Mouse (Mus musculus) embryonic facial prominence, embryonic 13.5 days (tissue): Measurements from ENCODE around the gene Lmntd1. TPM values are rescaled to one million over a fixed set of nuclear protein-coding genes. Genes with fewer than 3 reads are reported as not detected.
A peak's percentile ranks its signal among the peaks of the same experiment; 100 is the strongest.

Experiments
- ATAC-seq: fragments of 200-750 bp; cut with Nextera tagmentation; 2 replicates; pipeline ENCODE4 v1.8.0; 2017; ENCODE audit warnings: low read depth; ENCODE audit not compliant: insufficient number of reproducible peaks, insufficient read depth, low FRiP score, low TSS enrichment
- H3K27ac ChIP-seq: fragments of 300-500 bp; sonication (generic); 2 replicates; pipeline ENCODE4 v1.5.1; 2015; ENCODE audit warnings: moderate library complexity, mild to moderate bottlenecking, inconsistent platforms
- H3K27me3 ChIP-seq: fragments of 300-500 bp; sonication (generic); 2 replicates; pipeline ENCODE4 v1.6.1; 2015; ENCODE audit warnings: mild to moderate bottlenecking, inconsistent platforms
- H3K36me3 ChIP-seq: fragments of 300-500 bp; sonication (generic); 2 replicates; pipeline ENCODE4 v1.6.1; 2015; ENCODE audit warnings: mild to moderate bottlenecking, inconsistent platforms
- H3K4me1 ChIP-seq: fragments of 300-500 bp; sonication (generic); 2 replicates; pipeline ENCODE4 v1.6.1; 2015; ENCODE audit warnings: inconsistent platforms
- H3K4me2 ChIP-seq: fragments of 300-500 bp; sonication (generic); 2 replicates; pipeline ENCODE4 v1.6.1; 2015; ENCODE audit warnings: moderate library complexity, mild to moderate bottlenecking, inconsistent platforms
- H3K4me3 ChIP-seq: fragments of 300-500 bp; sonication (generic); 2 replicates; pipeline ENCODE4 v1.5.1; 2015; ENCODE audit warnings: mild to moderate bottlenecking, inconsistent platforms
- H3K9ac ChIP-seq: fragments of 300-500 bp; sonication (generic); 2 replicates; pipeline ENCODE4 v1.6.1; 2015; ENCODE audit warnings: mild to moderate bottlenecking, inconsistent platforms
- H3K9me3 ChIP-seq: fragments of 300-500 bp; sonication (generic); 2 replicates; pipeline ENCODE4 v1.6.1; 2016; ENCODE audit warnings: inconsistent platforms
- WGBS: fragments of 180-500 bp; shearing (Covaris S2); methylation state at CpG from one replicate; pipeline ENCODE4 v1.1.7; 2015; ENCODE audit warnings: mixed read lengths; 5-methylcytosine and 5-hydroxymethylcytosine counted together
- polyA plus RNA-seq: library from polyadenylated mRNA; unstranded; fragments of >200 nt; fragmentation: Nextera tagmentation; extraction: Ambion mirVana; gene quantifications from 2 replicates; pipeline ENCODE4 v1.2.1, GENCODE M21; 2015

Lmntd1 gene
- polyA plus RNA-seq, 1 experiment from 2014 or later: 0.41 TPM

DNA sequence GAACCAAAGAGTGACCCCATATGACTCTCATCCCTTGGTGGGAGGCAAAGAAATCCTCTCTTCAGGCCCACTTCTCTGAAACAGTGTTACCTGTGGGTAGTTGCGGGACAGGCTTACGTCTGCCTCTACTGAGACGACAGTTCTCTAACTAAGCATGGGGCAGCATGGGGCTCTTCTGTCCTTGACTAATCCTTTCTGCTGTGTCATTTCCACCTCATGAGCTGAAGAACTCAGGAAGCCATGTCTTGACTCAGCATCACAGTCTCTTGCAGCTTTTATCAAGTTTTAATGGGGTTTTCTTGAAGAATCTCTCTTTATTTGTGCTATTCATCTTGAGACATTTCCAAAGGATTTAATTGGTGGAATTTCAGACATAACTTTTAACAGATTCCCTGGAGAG lies 61.3 kb downstream of the Lmntd1 start:
- 92% methylated on average over 3 of the region's 3 CpGs for WGBS
- H3K4me1 ChIP-seq: peaks cover 17% of the 10 kb centered on the region
- no peak overlapping the region for H3K4me3 ChIP-seq
- no peak overlapping the region for H3K4me2 ChIP-seq
- no peaks in the 10 kb centered on the region for H3K36me3 ChIP-seq
- no peak overlapping the region for H3K27ac ChIP-seq
- no peaks in the 10 kb centered on the region for H3K9me3 ChIP-seq
- no peak for ATAC-seq
- H3K9ac ChIP-seq: no peak overlapping the region
- H3K27me3 ChIP-seq: no peaks in the 10 kb centered on the region

DNA sequence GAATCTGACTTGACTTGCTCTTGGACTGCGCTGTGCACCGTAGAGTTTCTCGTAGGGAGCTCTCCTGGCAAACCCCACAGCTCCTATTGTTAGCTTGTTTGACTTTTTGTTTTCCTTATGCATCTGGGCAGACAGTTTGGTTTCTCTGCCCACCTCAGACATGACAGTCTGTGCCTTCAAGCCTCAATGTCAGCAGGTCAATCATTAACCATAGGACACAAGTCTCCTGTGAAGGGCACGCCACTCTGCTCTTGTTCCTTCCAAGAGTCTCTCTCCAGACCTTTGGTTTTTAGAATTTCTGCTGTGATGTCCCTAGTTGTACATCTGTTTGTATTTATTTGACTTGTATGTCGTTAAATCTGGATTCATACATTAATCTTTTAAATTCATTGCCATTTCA lies 63.1 kb downstream of the Lmntd1 start:
- H3K36me3 ChIP-seq: no peaks in the 10 kb centered on the region
- no peaks in the 10 kb centered on the region for H3K9me3 ChIP-seq
- H3K4me1 ChIP-seq: peaks cover 14% of the 10 kb centered on the region
- no peak overlapping the region for H3K4me3 ChIP-seq
- H3K27me3 ChIP-seq: no peaks in the 10 kb centered on the region
- peak overlapping the region; percentile 39 for H3K27ac ChIP-seq
- no peak overlapping the region for H3K4me2 ChIP-seq
- WGBS: 65% methylated on average over 5 of the region's 5 CpGs
- no peak overlapping the region for H3K9ac ChIP-seq
- no peak for ATAC-seq

DNA sequence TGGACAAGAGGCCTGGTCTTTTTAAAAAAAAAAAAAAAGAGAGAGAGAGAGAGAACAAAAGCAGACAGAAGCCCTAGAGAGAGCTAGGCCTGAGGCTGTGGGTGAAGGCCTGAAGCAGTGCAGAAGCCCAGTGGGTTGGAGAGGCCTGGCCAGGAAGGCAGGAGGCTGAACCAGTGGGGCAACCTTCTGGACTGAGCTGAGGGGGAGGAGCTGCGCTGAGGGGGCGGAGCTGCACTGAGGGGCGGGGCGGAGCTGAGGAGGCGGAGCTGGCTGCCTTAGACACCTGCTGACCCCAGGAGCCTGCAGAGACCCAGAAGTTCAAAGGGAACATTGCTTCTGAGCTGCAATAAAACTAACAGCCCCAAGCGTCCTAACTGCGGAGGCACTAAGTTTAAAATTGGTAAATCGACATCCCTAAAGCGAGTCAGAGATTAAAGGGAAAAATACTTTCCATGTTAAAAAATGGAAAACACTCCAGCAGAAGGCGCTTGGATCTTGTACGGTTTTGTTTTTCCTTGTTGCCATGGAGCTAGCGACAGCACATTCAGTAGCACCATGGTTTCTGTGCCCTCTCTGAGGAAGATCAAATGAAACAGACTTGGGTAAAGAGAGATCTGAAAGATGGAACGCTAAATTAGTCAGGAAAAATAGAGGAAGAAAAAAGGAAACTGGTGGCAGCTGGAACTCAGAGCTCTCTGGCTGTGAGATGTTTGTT lies 68.0 kb downstream of the Lmntd1 start:
- peaks cover 9% of the 10 kb centered on the region for H3K4me1 ChIP-seq
- H3K9ac ChIP-seq: no peak overlapping the region
- H3K27me3 ChIP-seq: no peaks in the 10 kb centered on the region
- H3K36me3 ChIP-seq: no peaks in the 10 kb centered on the region
- 0 out of 2 replicates have a peak overlapping the region, but pooled peaks have one; percentile 7 for H3K27ac ChIP-seq
- WGBS: 30% methylated on average over 13 of the region's 13 CpGs
- peaks cover 5% of the 10 kb centered on the region; the same call in 1 of the 2 replicates for H3K9me3 ChIP-seq
- no peak for ATAC-seq
- H3K4me2 ChIP-seq: no peak overlapping the region
- no peak overlapping the region for H3K4me3 ChIP-seq

DNA sequence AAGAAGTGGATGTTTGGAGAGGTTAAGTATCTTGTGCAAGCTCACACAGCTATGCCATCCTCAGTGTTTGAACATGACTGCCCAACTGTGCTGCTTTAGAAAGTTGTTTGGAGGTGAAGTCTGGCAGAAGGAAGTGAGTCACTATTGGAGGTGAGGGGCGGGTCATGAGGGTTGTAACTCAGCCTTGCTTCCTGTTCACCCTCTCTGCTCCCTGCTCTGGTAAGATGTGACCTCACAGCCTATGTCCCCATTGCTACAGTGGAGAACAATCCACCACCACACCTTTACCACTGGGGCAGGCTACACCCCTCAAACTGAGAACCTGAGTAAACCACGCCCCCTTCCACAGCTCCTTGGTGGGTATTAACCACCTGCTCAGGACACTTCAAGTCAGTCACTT lies 69.3 kb downstream of the Lmntd1 start:
- Histone ChIP-seq H3K36me3 (no peaks in the 10 kb centered on the region), H3K4me3 (no peak overlapping the region), H3K4me1 (peaks cover 4% of the 10 kb centered on the region), H3K27me3 (no peaks in the 10 kb centered on the region), H3K9ac (no peak overlapping the region), H3K27ac (no peak overlapping the region), H3K9me3 (peaks cover 5% of the 10 kb centered on the region; the same call in 1 of the 2 replicates), H3K4me2 (no peak overlapping the region)
- WGBS: 97% methylated on average over 2 of the region's 2 CpGs
- ATAC-seq: no peak

DNA sequence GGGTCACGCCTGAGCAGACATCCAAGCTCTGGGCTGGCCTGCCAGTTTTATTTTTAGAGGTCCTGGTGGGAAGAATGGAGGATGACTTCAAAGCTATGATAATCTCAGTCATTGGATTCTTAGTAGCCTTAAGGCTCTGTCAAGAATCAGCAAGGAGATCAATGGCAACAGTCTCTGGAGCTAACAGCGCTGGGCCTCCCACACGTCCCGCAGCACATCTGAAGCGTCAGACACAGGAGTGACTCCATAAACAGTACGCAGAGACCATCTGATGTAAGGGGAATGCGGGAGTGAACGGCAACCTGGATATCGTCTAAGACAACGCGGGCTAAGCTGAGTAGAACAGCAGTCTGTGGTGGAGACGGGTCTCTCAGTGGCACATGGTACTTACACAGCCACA lies 69.8 kb downstream of the Lmntd1 start:
- Histone ChIP-seq H3K4me1 (peaks cover 8% of the 10 kb centered on the region), H3K9me3 (peaks cover 5% of the 10 kb centered on the region; the same call in 1 of the 2 replicates), H3K27me3 (no peaks in the 10 kb centered on the region), H3K27ac (no peak overlapping the region), H3K9ac (no peak overlapping the region), H3K4me2 (no peak overlapping the region), H3K36me3 (no peaks in the 10 kb centered on the region), H3K4me3 (no peak overlapping the region)
- 79% methylated on average over 12 of the region's 12 CpGs for WGBS
- no peak for ATAC-seq

DNA sequence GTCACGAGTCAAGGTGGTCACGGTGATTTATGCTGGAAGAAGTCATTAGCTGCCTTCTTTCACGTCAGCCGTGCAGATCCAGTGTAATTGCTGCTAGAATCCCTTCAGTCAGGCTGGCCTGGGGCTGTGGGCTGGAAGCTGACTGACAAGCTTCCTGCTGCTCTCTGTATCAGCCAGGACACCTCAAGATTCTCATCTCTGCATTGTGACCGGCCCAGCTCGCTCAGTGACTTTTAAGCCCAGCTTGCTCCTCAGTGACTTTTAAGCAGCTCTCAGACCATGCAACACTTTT lies 74.6 kb downstream of the Lmntd1 start:
- Histone ChIP-seq H3K36me3 (no peaks in the 10 kb centered on the region), H3K4me2 (no peak overlapping the region), H3K27me3 (no peaks in the 10 kb centered on the region), H3K4me3 (no peak overlapping the region), H3K4me1 (peaks cover 12% of the 10 kb centered on the region), H3K9me3 (peaks cover 5% of the 10 kb centered on the region; the same call in 1 of the 2 replicates), H3K9ac (no peak overlapping the region), H3K27ac (no peak overlapping the region)
- WGBS: 26% methylated on average over 6 of the region's 6 CpGs
- no peak for ATAC-seq

DNA sequence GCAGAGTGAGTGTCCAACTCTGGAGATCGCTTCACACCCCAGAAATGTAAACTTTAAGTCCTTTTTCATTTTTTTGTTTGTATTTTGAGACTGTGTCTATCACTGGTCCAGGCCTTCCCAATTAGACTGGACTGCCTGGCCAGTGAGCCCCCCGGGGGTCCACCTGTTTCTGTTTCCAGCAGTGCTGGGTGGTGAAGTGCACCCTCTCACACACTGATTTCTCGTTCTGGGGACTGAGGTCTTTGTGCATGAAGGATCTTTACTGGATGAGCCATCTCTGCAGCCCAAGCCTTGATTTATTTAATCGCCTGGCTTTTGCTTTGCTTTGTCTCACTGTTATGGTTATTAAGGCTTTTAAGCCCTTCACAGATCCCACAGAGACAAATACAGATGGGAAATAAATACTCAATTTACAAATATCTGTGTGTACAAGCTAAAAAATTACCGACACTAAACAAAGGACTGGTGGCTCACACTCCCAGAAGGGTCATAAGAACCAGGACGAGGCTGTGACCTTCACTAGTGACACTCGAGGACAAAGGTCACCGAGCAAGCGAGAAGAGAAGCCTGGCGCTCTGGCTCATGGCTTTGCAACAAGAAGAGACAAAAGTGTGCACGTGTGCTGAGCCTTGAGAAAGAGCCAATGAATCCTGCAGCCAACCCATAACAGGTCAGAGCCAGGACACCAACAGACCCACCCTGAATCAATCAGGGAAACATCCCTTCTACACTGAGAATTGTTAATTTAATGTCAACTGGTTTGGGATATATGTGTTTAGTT lies 75.1 kb downstream of the Lmntd1 start:
- H3K4me2 ChIP-seq: no peak overlapping the region
- H3K27ac ChIP-seq: no peak overlapping the region; the same call in 1 of the 2 replicates
- H3K9ac ChIP-seq: no peak overlapping the region
- H3K4me3 ChIP-seq: no peak overlapping the region
- H3K36me3 ChIP-seq: no peaks in the 10 kb centered on the region
- no peaks in the 10 kb centered on the region for H3K27me3 ChIP-seq
- peaks cover 5% of the 10 kb centered on the region; the same call in 1 of the 2 replicates for H3K9me3 ChIP-seq
- 42% methylated on average over 11 of the region's 11 CpGs for WGBS
- ATAC-seq: no peak
- peaks cover 12% of the 10 kb centered on the region for H3K4me1 ChIP-seq

DNA sequence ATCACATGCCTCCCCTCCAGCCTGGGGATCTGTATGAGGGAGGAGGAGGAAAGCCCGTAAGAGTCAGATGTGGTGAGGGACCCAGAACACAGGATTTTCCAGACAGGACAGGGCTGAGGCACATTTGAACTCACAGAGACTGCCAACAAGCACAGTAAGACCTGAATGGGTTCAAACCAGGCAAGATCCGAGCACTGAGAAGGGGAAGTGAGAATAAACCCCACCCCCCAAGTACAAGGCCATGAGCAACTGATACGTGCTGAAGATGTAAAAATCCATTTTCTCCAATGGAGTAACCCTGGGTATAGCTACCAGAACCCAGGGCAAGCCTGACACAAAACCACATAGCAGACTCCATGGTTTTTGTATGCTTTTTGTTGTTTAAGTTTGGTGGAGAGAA lies 83.7 kb downstream of the Lmntd1 start:
- WGBS: 70% methylated on average over 3 of the region's 3 CpGs
- ATAC-seq: no peak
- Histone ChIP-seq H3K4me2 (no peak overlapping the region), H3K4me3 (no peak overlapping the region), H3K9me3 (no peaks in the 10 kb centered on the region), H3K27ac (no peak overlapping the region), H3K4me1 (no peaks in the 10 kb centered on the region), H3K27me3 (no peaks in the 10 kb centered on the region), H3K36me3 (no peaks in the 10 kb centered on the region), H3K9ac (no peak overlapping the region)

DNA sequence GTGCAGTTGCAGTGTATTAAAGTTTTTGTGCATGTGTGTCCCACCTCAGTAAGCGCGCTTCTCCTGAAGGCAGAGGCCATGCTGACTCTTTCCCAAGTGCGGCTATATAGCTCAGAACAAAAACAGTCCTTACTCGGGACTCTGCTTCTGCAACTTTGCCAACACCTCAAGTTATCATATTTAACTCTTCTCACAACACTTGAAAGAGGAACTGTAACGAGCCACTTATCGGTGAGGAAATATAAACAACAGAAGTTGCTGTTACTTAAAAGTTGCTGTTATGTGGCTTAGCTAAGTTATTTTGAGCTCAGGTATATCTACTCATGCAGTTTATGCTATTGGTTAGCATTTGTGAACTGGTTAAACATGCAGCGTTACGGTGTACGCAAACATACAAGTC lies 90.8 kb downstream of the Lmntd1 start:
- 89% methylated on average over 9 of the region's 9 CpGs for WGBS
- no peak overlapping the region for H3K4me2 ChIP-seq
- ATAC-seq: no peak
- no peak overlapping the region for H3K9ac ChIP-seq
- no peak overlapping the region for H3K4me3 ChIP-seq
- peaks cover 6% of the 10 kb centered on the region; the same call in 1 of the 2 replicates for H3K4me1 ChIP-seq
- peak overlapping the region; percentile 57 for H3K27ac ChIP-seq
- 0 out of 2 replicates have a peak, but pooled peaks cover 6% of the 10 kb centered on the region for H3K9me3 ChIP-seq
- H3K36me3 ChIP-seq: no peaks in the 10 kb centered on the region
- no peaks in the 10 kb centered on the region for H3K27me3 ChIP-seq

DNA sequence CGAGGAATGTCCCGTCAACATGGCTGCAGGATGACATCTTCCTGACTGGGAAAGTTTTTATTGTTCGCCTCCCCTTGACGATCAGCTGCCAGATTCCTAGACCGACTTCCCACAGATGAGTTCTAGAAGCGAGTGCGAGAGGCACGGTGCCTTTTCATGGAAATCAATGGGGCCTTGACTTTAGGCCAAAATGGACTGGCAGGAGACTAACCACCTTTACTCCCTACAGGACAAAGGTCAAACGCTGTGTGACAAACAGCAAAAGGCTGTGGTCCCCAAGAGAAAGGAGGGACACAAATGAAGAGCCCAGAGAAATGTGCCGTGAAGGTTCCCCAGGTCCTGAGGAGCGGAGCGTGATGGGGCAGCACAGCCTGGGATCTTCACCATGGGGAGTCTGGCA lies 91.5 kb downstream of the Lmntd1 start:
- H3K4me3 ChIP-seq: no peak overlapping the region
- ATAC-seq: no peak
- H3K27ac ChIP-seq: peak overlapping the region; percentile 57
- H3K9me3 ChIP-seq: 0 out of 2 replicates have a peak, but pooled peaks cover 6% of the 10 kb centered on the region
- H3K9ac ChIP-seq: no peak overlapping the region
- H3K4me1 ChIP-seq: peaks cover 6% of the 10 kb centered on the region; the same call in 1 of the 2 replicates
- no peaks in the 10 kb centered on the region for H3K27me3 ChIP-seq
- no peak overlapping the region for H3K4me2 ChIP-seq
- no peaks in the 10 kb centered on the region for H3K36me3 ChIP-seq
- WGBS: 80% methylated on average over 12 of the region's 12 CpGs

DNA sequence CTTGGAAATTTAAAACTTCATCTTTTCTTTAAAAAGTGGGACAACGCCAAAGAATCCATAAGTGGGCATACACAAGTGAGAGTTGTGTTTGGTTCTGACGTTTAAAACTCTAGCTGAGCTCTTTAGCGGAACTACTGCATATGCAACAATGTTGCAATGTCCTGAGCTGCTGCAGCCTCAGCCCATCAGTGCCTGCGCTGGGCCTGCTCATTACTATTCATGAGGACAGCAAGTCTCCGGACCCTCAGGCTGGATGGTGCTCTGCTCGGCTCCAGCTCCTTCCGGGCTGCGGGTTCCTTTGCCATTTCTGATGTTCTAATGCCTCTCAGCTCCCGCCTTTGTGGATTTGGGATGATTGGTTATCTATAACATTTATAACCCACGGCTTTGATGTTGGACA lies 97.1 kb downstream of the Lmntd1 start:
- WGBS: 40% methylated on average over 10 of the region's 10 CpGs
- Histone ChIP-seq H3K36me3 (no peaks in the 10 kb centered on the region), H3K4me2 (no peak overlapping the region), H3K9ac (no peak overlapping the region), H3K27me3 (no peaks in the 10 kb centered on the region), H3K4me3 (no peak overlapping the region), H3K27ac (no peak overlapping the region), H3K9me3 (0 out of 2 replicates have a peak, but pooled peaks cover 6% of the 10 kb centered on the region), H3K4me1 (peaks cover 19% of the 10 kb centered on the region)
- ATAC-seq: no peak
